Mouse (Mus musculus) cerebellum, adult 2 months (tissue): ENCODE data around the gene Gdf15.

Source experiments
- CTCF ChIP-seq: fragments of 200-500 bp; IDR thresholded peaks from 2 replicates; pipeline ENCODE4 v1.5.1; 2011; ENCODE audit warnings: low read depth, mild to moderate bottlenecking, control low read depth, low read length, moderate library complexity, borderline replicate concordance; ENCODE audit not compliant: insufficient read depth
- POLR2A ChIP-seq: fragments of 200-500 bp; IDR thresholded peaks from 2 replicates; pipeline ENCODE4 v1.6.1; 2011; ENCODE audit warnings: low read length, control low read depth, borderline replicate concordance; ENCODE audit not compliant: insufficient read depth

- no peak for TF ChIP-seq CTCF
- TF ChIP-seq POLR2A = no peak
Measured at GRCm38 (mm10) chr8:70630532-70631381, 1.5 kb downstream of the Gdf15 start.
